ENCODE assay signal across 7 mouse cellular contexts in the genomic region with DNA sequence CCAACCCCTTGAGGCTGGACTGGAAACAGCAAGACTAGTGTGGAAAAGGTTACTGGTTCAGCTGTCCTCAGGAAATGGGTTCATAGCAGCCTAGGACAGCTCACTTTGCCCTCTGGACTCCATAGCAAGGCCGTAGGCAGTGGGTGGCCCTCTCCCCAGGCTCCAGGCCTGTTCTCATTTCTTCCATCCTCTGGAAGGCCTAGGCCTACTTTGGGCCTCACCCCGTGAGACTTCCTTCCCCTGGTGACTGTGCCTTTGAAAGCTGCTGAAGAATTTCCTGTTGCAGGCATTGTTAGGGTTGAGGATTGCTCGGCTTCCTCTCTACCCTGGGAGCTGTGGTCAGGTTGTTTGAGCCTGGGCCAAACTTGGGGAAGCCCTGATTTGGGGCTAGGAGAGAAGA. TPM values are rescaled to one million over a fixed set of nuclear protein-coding genes. Genes with fewer than 3 reads are reported as not detected.
DNase-seq lines count a peak whose midpoint lies in the region; ATAC-seq and TF ChIP-seq lines count a peak whose summit lies in the region.

No protein-coding gene starts in this region.

- no peak overlapping the region for H3K9ac ChIP-seq in lung, embryonic 14.5 days

- no peaks in the 10 kb centered on the region for H3K27me3 ChIP-seq in lung, embryonic 14.5 days (ENCODE audit: insufficient read depth, low read length)

- peak overlapping the region; percentile 78 for H3K27ac ChIP-seq in lung, embryonic 14.5 days (ENCODE audit: low read depth)

- no peaks in the 10 kb centered on the region for H3K36me3 ChIP-seq in lung, embryonic 14.5 days (ENCODE audit: insufficient read depth)

- peak; percentile 62 for ATAC-seq in CD4-positive, CD25-positive, alpha-beta regulatory T cell, adult 4 months
- ATAC-seq in lung, embryonic 14.5 days (ENCODE audit: insufficient read depth): peak; percentile 61; the same call in 1 of the 2 replicates

- no peak overlapping the region for H3K4me2 ChIP-seq in lung, embryonic 14.5 days

- no peak for TF ChIP-seq CTCF in lung, embryonic 14.5 days (IDR thresholded peaks at IDR 0.05; ENCODE audit: low read depth)

- DNase-seq in ZHBTc4 (ENCODE audit: low read depth, low spot score): peak; percentile 15
- DNase-seq in heart, postnatal 4 days: peak; percentile 44
- peak; percentile 59 for DNase-seq in lung, embryonic 14.5 days
- no peak for DNase-seq in urinary bladder, postnatal 14 days (ENCODE audit: low spot score)
- DNase-seq in left cerebral cortex, adult 11 months (ENCODE audit: low spot score): no peak
- no peak for DNase-seq in layer of hippocampus, postnatal 14 days (ENCODE audit: low spot score in 2 of 2)

- no peaks in the 10 kb centered on the region for H3K4me1 ChIP-seq in lung, embryonic 14.5 days (ENCODE audit: insufficient read depth)

- no peak overlapping the region for H3K4me3 ChIP-seq in lung, embryonic 14.5 days (ENCODE audit: low read depth, low read length)

- WGBS in lung, embryonic 14.5 days: 47% methylated on average over 3 of the region's 3 CpGs

- H3K9me3 ChIP-seq in lung, embryonic 14.5 days (ENCODE audit: low read depth, low read length): no peaks in the 10 kb centered on the region

RNA-seq across cellular contexts. Expression of gene Rd3, which starts 22.1 kb away (rescaled TPM):
- 1 to 10 TPM in 1 of 2 experiments, under 1 TPM in 1; 0.24 to 1.5 TPM for polyA plus RNA-seq in CD4-positive, CD25-positive, alpha-beta regulatory T cell, adult 4 months (2017; shearing (Covaris generic))
- 1 to 10 TPM; 2.7 to 2.8 TPM for total RNA-seq in heart, postnatal 4 days (2021)
- polyA plus RNA-seq in lung, embryonic 14.5 days (2014; fragmentation: Nextera tagmentation; extraction: Ambion mirVana): 0.45 and 1.8 TPM in 2 replicates
- 1 to 10 TPM in 1 of 2 experiments, under 1 TPM in 1; 0.19 to 1.4 TPM for total RNA-seq in layer of hippocampus, postnatal 14 days (2021)

RNA-seq across cellular contexts. Expression of gene Slc30a1, which starts 48.5 kb away (rescaled TPM):
- polyA plus RNA-seq in CD4-positive, CD25-positive, alpha-beta regulatory T cell, adult 4 months (2017; shearing (Covaris generic)): 1 to 10 TPM; 1.4 to 1.8 TPM
- 10 to 100 TPM; 25.1 to 29.4 TPM for total RNA-seq in heart, postnatal 4 days (2021)
- 2.9 and 3.9 TPM in 2 replicates for polyA plus RNA-seq in lung, embryonic 14.5 days (2014; fragmentation: Nextera tagmentation; extraction: Ambion mirVana)
- total RNA-seq in layer of hippocampus, postnatal 14 days (2021): 10 to 100 TPM; 29.7 to 29.9 TPM

Comparison
In these comparisons a context has a peak if more than half of its experiments do, and no peak if none do; other contexts are left out.
1. DNase-seq: peak in ZHBTc4 (single experiment), heart, postnatal 4 days (single experiment) and lung, embryonic 14.5 days (single experiment); none in urinary bladder, postnatal 14 days (single experiment), left cerebral cortex, adult 11 months (single experiment) and layer of hippocampus, postnatal 14 days (0 of 2).